Mouse (Mus musculus) thymus, adult 2 months (tissue): ENCODE data around the gene Ndufb10. TPM values are rescaled to one million over a fixed set of nuclear protein-coding genes. Genes with fewer than 3 reads are reported as not detected.

Experiments
- DNase-seq: peaks from one replicate; pipeline ENCODE4 v3.0.0; 2021
- H3K27ac ChIP-seq: fragments of 200-500 bp; 2 replicates; pipeline ENCODE4 v1.5.1; 2012; ENCODE audit warnings: low read length, control low read depth; ENCODE audit not compliant: control insufficient read depth, insufficient read depth
- H3K27me3 ChIP-seq: fragments of 200-500 bp; 2 replicates; pipeline ENCODE4 v1.6.1; 2012; ENCODE audit warnings: mild to moderate bottlenecking, low read length, moderate library complexity, mixed read lengths; ENCODE audit not compliant: control insufficient read depth, insufficient read depth
- H3K36me3 ChIP-seq: fragments of 200-500 bp; 2 replicates; pipeline ENCODE4 v1.6.1; 2012; ENCODE audit warnings: mild to moderate bottlenecking, low read length, moderate library complexity; ENCODE audit not compliant: control insufficient read depth, insufficient read depth
- H3K4me1 ChIP-seq: fragments of 200-500 bp; replicated peaks from 2 replicates; pipeline ENCODE4 v1.6.1; 2012; ENCODE audit warnings: low read length; ENCODE audit not compliant: control insufficient read depth, insufficient read depth
- H3K4me3 ChIP-seq: fragments of 200-500 bp; 2 replicates; pipeline ENCODE4 v1.5.1; 2012; ENCODE audit warnings: mild to moderate bottlenecking, low read length, control low read depth, moderate library complexity; ENCODE audit not compliant: control insufficient read depth, insufficient read depth
- CTCF ChIP-seq: fragments of 200-500 bp; IDR thresholded peaks from 2 replicates; pipeline ENCODE4 v1.5.1; 2012; ENCODE audit warnings: mild to moderate bottlenecking, control low read depth, low read length, moderate library complexity, borderline replicate concordance; ENCODE audit not compliant: control insufficient read depth, poor library complexity, insufficient read depth; ENCODE audit errors: extremely low read depth
- POLR2A ChIP-seq: fragments of 200-500 bp; IDR thresholded peaks from 2 replicates; pipeline ENCODE4 v1.6.1; 2012; ENCODE audit warnings: mild to moderate bottlenecking, low read length, control low read depth, moderate library complexity; ENCODE audit not compliant: control insufficient read depth, poor library complexity, insufficient read depth; ENCODE audit errors: extremely low read depth
- WGBS: fragments of 180-500 bp; shearing (Covaris S2); methylation state at CpG from one replicate; pipeline ENCODE4 v1.1.7; 2018; 5-methylcytosine and 5-hydroxymethylcytosine counted together
- polyA plus RNA-seq: library from polyadenylated mRNA; depleted of rRNA; stranded (reverse); fragments of >200 nt; gene quantifications from 2 replicates; pipeline ENCODE4 v1.2.3, GENCODE M21; 2012; rRNA removed

Ndufb10 gene
- polyA plus RNA-seq, 1 experiment, result 291 TPM

DNA sequence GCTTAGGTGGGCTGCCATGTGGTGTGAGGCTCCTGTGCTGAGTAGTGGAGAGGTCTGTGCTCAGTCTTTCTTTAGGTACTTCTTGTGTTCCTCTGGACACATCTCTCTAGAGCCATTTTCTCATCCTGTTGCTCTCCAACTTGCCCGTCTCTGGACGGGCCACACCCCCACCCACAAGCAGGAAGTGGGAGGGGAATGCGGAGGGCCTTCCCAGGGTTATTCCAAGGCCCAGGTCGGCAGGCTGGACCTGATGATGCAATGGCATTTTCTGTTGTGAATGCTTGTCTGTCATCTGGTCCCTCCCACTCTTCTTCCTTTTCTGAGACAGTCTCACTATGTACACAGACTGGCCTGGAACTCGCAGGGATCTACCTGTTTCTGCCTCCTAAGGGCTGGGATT is 52.1 kb downstream of the Ndufb10 start:
- DNase-seq, result no peak
- H3K4me3 ChIP-seq, result no peak overlapping the region
- H3K36me3 ChIP-seq, result peaks cover 4% of the 10 kb centered on the region; the same call in 1 of the 2 replicates
- TF ChIP-seq POLR2A (no peak), CTCF (no peak)
- 47% methylated on average over 5 of the region's 5 CpGs for WGBS
- H3K4me1 ChIP-seq, result peaks cover 20% of the 10 kb centered on the region
- H3K27me3 ChIP-seq, result no peaks in the 10 kb centered on the region
- no peak overlapping the region for H3K27ac ChIP-seq

Other genes with a start within 250 kb of the Ndufb10 start
- gene Mlst8, start 245.4 kb downstream of the Ndufb10 start, polyA plus RNA-seq, result 78.9 and 84.5 TPM in 2 replicates
- 0.15 and 0.20 TPM in 2 replicates for gene Caskin1, start 235.9 kb downstream of the Ndufb10 start, polyA plus RNA-seq
- gene Traf7, start 196.5 kb downstream of the Ndufb10 start, polyA plus RNA-seq, result 339 and 362 TPM in 2 replicates
- 1.6 and 1.9 TPM in 2 replicates for gene Rab26, start 190.3 kb downstream of the Ndufb10 start, polyA plus RNA-seq
- gene Pkd1, start 174.6 kb downstream of the Ndufb10 start, polyA plus RNA-seq, result 85.0 and 92.8 TPM in 2 replicates
- gene Tsc2, start 91.8 kb downstream of the Ndufb10 start, polyA plus RNA-seq, result 163 and 173 TPM in 2 replicates
- gene Nthl1, start 91.8 kb downstream of the Ndufb10 start, polyA plus RNA-seq, result 9.7 and 9.8 TPM in 2 replicates
- gene Slc9a3r2, start 74.2 kb downstream of the Ndufb10 start, polyA plus RNA-seq, result 13.5 and 19.6 TPM in 2 replicates
- 0.35 and 0.64 TPM in 2 replicates for gene Npw, start 66.0 kb downstream of the Ndufb10 start, polyA plus RNA-seq
- gene Zfp598, start 54.8 kb downstream of the Ndufb10 start, polyA plus RNA-seq, result 118 and 123 TPM in 2 replicates
- gene Syngr3, start 34.5 kb downstream of the Ndufb10 start, polyA plus RNA-seq, result 0.29 and 0.32 TPM in 2 replicates
- gene Gfer, start 28.3 kb downstream of the Ndufb10 start, polyA plus RNA-seq, result 24.3 and 33.3 TPM in 2 replicates
- gene Noxo1, start 28.2 kb downstream of the Ndufb10 start, polyA plus RNA-seq, result 10.5 and 10.8 TPM in 2 replicates
- 109 and 120 TPM in 2 replicates for gene Tbl3, start 16.8 kb downstream of the Ndufb10 start, polyA plus RNA-seq
- gene Rnf151, start 6.4 kb downstream of the Ndufb10 start, polyA plus RNA-seq, result 0.88 and 0.96 TPM in 2 replicates
- 3,358 and 3,484 TPM in 2 replicates for gene Rps2, start 6.4 kb downstream of the Ndufb10 start, polyA plus RNA-seq
- 0.20 and 7.2 TPM in 2 replicates for gene Rpl3l, start 3.3 kb upstream of the Ndufb10 start, polyA plus RNA-seq
- gene Msrb1, start 12.2 kb upstream of the Ndufb10 start, polyA plus RNA-seq, result 90.7 and 91.5 TPM in 2 replicates
- 15.5 and 15.6 TPM in 2 replicates for gene Hs3st6, start 28.5 kb upstream of the Ndufb10 start, polyA plus RNA-seq
- gene Meiob, start 79.8 kb upstream of the Ndufb10 start, polyA plus RNA-seq, result not detected in 2 replicates
- 153 and 157 TPM in 2 replicates for gene Hagh, start 115.7 kb upstream of the Ndufb10 start, polyA plus RNA-seq
- 6.9 and 7.8 TPM in 2 replicates for gene Fahd1, start 125.9 kb upstream of the Ndufb10 start, polyA plus RNA-seq
- 8.4 and 9.0 TPM in 2 replicates for gene Igfals, start 141.5 kb upstream of the Ndufb10 start, polyA plus RNA-seq
- 88.8 and 96.1 TPM in 2 replicates for gene Nubp2, start 161.9 kb upstream of the Ndufb10 start, polyA plus RNA-seq
- 274 and 285 TPM in 2 replicates for gene Spsb3, start 162.2 kb upstream of the Ndufb10 start, polyA plus RNA-seq
- gene Eme2, start 170.6 kb upstream of the Ndufb10 start, polyA plus RNA-seq, result 48.2 and 55.3 TPM in 2 replicates
- gene Mrps34, start 170.6 kb upstream of the Ndufb10 start, polyA plus RNA-seq, result 146 and 152 TPM in 2 replicates
- gene Nme3, start 172.0 kb upstream of the Ndufb10 start, polyA plus RNA-seq, result 63.3 and 76.7 TPM in 2 replicates
- gene Mapk8ip3, start 212.5 kb upstream of the Ndufb10 start, polyA plus RNA-seq, result 255 and 272 TPM in 2 replicates
- gene Jpt2, start 236.2 kb upstream of the Ndufb10 start, polyA plus RNA-seq, result 13.5 and 15.0 TPM in 2 replicates